Mouse (Mus musculus) midbrain, embryonic 13.5 days (tissue): ENCODE data around the gene Tcerg1l. TPM values are rescaled to one million over a fixed set of nuclear protein-coding genes. Genes with fewer than 3 reads are reported as not detected.
A peak's percentile ranks its signal among the peaks of the same experiment; 100 is the strongest.

Experiments used
- ATAC-seq: fragments of 200-750 bp; cut with Nextera tagmentation; 2 replicates; pipeline ENCODE4 v1.8.0; 2017; ENCODE audit warnings: mild to moderate bottlenecking, moderate TSS enrichment, moderate library complexity
- H3K27ac ChIP-seq: fragments of 300-500 bp; sonication (generic); 2 replicates; pipeline ENCODE4 v1.5.1; 2015; ENCODE audit warnings: inconsistent platforms, mild to moderate bottlenecking, moderate library complexity
- H3K27me3 ChIP-seq: fragments of 300-500 bp; sonication (generic); 2 replicates; pipeline ENCODE4 v1.6.1; 2015; ENCODE audit warnings: mild to moderate bottlenecking, inconsistent platforms
- H3K36me3 ChIP-seq: fragments of 300-500 bp; sonication (generic); 2 replicates; pipeline ENCODE4 v1.6.1; 2015; ENCODE audit warnings: mild to moderate bottlenecking, inconsistent platforms
- H3K4me1 ChIP-seq: fragments of 300-500 bp; sonication (generic); replicated peaks from 2 replicates; pipeline ENCODE4 v1.6.1; 2015; ENCODE audit warnings: inconsistent platforms
- H3K4me2 ChIP-seq: fragments of 300-500 bp; sonication (generic); replicated peaks from 2 replicates; pipeline ENCODE4 v1.6.1; 2015; ENCODE audit warnings: moderate library complexity, mild to moderate bottlenecking, inconsistent platforms
- H3K4me3 ChIP-seq: fragments of 300-500 bp; sonication (generic); replicated peaks from 2 replicates; pipeline ENCODE4 v1.5.1; 2015; ENCODE audit warnings: mild to moderate bottlenecking, inconsistent platforms
- H3K9ac ChIP-seq: fragments of 300-500 bp; sonication (generic); replicated peaks from 2 replicates; pipeline ENCODE4 v1.6.1; 2015; ENCODE audit warnings: mild to moderate bottlenecking, inconsistent platforms
- H3K9me3 ChIP-seq: fragments of 300-500 bp; sonication (generic); 2 replicates; pipeline ENCODE4 v1.6.1; 2016; ENCODE audit warnings: mild to moderate bottlenecking, inconsistent platforms
- WGBS: fragments of 180-500 bp; shearing (Covaris S2); methylation state at CpG from one replicate; pipeline ENCODE4 v1.1.7; 2015; 5-methylcytosine and 5-hydroxymethylcytosine counted together
- polyA plus RNA-seq: library from polyadenylated mRNA; unstranded; fragments of >200 nt; fragmentation: Nextera tagmentation; extraction: Ambion mirVana; gene quantifications from 2 replicates; pipeline ENCODE4 v1.2.1, GENCODE M21; 2015

Tcerg1l gene
- polyA plus RNA-seq, 1 experiment from 2014 or later = 11.4 TPM

GRCm38 (mm10) chr7:138396109-138396862 is 1.2 kb downstream of the Tcerg1l start:
- no peaks in the 10 kb centered on the region for H3K9me3 ChIP-seq
- H3K36me3 ChIP-seq = no peaks in the 10 kb centered on the region
- 39% methylated on average over 13 of the region's 13 CpGs for WGBS
- H3K4me2 ChIP-seq = peak overlapping the region; percentile 100
- H3K4me1 ChIP-seq = peaks cover 16% of the 10 kb centered on the region
- peaks cover 18% of the 10 kb centered on the region for H3K27me3 ChIP-seq
- H3K4me3 ChIP-seq = peak overlapping the region; percentile 75
- H3K27ac ChIP-seq = no peak overlapping the region
- H3K9ac ChIP-seq = peak overlapping the region; percentile 83
- ATAC-seq = no peak

- ATAC-seq = no peak
- WGBS = 89% methylated on average over 6 of the region's 6 CpGs
- Histone ChIP-seq H3K4me1 (no peaks in the 10 kb centered on the region), H3K27me3 (no peaks in the 10 kb centered on the region), H3K9me3 (no peaks in the 10 kb centered on the region), H3K36me3 (no peaks in the 10 kb centered on the region), H3K4me3 (no peak overlapping the region), H3K9ac (no peak overlapping the region), H3K4me2 (no peak overlapping the region), H3K27ac (no peak overlapping the region)
Measured at GRCm38 (mm10) chr7:138389941-138390340, 7.6 kb downstream of the Tcerg1l start.

GRCm38 (mm10) chr7:138389071-138389470 is 8.5 kb downstream of the Tcerg1l start:
- WGBS = 84% methylated on average over 3 of the region's 3 CpGs
- H3K27ac ChIP-seq = no peak overlapping the region
- ATAC-seq = no peak
- no peaks in the 10 kb centered on the region for H3K4me1 ChIP-seq
- H3K4me2 ChIP-seq = no peak overlapping the region
- no peak overlapping the region for H3K4me3 ChIP-seq
- no peaks in the 10 kb centered on the region for H3K36me3 ChIP-seq
- no peaks in the 10 kb centered on the region for H3K27me3 ChIP-seq
- no peaks in the 10 kb centered on the region for H3K9me3 ChIP-seq
- no peak overlapping the region for H3K9ac ChIP-seq

GRCm38 (mm10) chr7:138379221-138379620 is 18.3 kb downstream of the Tcerg1l start:
- no peaks in the 10 kb centered on the region for H3K9me3 ChIP-seq
- no peaks in the 10 kb centered on the region for H3K27me3 ChIP-seq
- no peak overlapping the region for H3K4me3 ChIP-seq
- 59% methylated on average over 3 of the region's 3 CpGs for WGBS
- no peak overlapping the region for H3K9ac ChIP-seq
- no peak for ATAC-seq
- no peak overlapping the region for H3K27ac ChIP-seq
- no peaks in the 10 kb centered on the region for H3K36me3 ChIP-seq
- peaks cover 7% of the 10 kb centered on the region; the same call in 1 of the 2 replicates for H3K4me1 ChIP-seq
- H3K4me2 ChIP-seq = no peak overlapping the region

- Histone ChIP-seq H3K9me3 (no peaks in the 10 kb centered on the region), H3K4me3 (no peak overlapping the region), H3K4me1 (peaks cover 7% of the 10 kb centered on the region; the same call in 1 of the 2 replicates), H3K4me2 (no peak overlapping the region), H3K9ac (no peak overlapping the region), H3K27ac (no peak overlapping the region), H3K36me3 (no peaks in the 10 kb centered on the region), H3K27me3 (no peaks in the 10 kb centered on the region)
- 95% methylated on average over 4 of the region's 4 CpGs for WGBS
- no peak for ATAC-seq
Measured at GRCm38 (mm10) chr7:138378546-138378945, 19.0 kb downstream of the Tcerg1l start.

- WGBS = 70% methylated on average over 7 of the region's 7 CpGs
- no peaks in the 10 kb centered on the region for H3K27me3 ChIP-seq
- H3K4me3 ChIP-seq = no peak overlapping the region
- no peaks in the 10 kb centered on the region for H3K36me3 ChIP-seq
- no peak overlapping the region for H3K9ac ChIP-seq
- no peaks in the 10 kb centered on the region for H3K9me3 ChIP-seq
- no peak for ATAC-seq
- H3K4me2 ChIP-seq = no peak overlapping the region
- peaks cover 7% of the 10 kb centered on the region; the same call in 1 of the 2 replicates for H3K4me1 ChIP-seq
- no peak overlapping the region for H3K27ac ChIP-seq
Measured at GRCm38 (mm10) chr7:138375573-138375972, 22.0 kb downstream of the Tcerg1l start.

GRCm38 (mm10) chr7:138374376-138374775 is 23.2 kb downstream of the Tcerg1l start:
- WGBS = 76% methylated on average over 7 of the region's 7 CpGs

GRCm38 (mm10) chr7:138373530-138373929 is 24.0 kb downstream of the Tcerg1l start:
- no peak overlapping the region for H3K4me2 ChIP-seq
- no peaks in the 10 kb centered on the region for H3K36me3 ChIP-seq
- no peaks in the 10 kb centered on the region for H3K9me3 ChIP-seq
- H3K9ac ChIP-seq = no peak overlapping the region
- H3K27me3 ChIP-seq = no peaks in the 10 kb centered on the region
- no peaks in the 10 kb centered on the region for H3K4me1 ChIP-seq
- no peak overlapping the region for H3K27ac ChIP-seq
- H3K4me3 ChIP-seq = no peak overlapping the region
- WGBS = 83% methylated on average over 5 of the region's 5 CpGs
- no peak for ATAC-seq

More at GRCm38 (mm10) chr7:138374376-138374775, 23.2 kb downstream of the Tcerg1l start:
- peaks cover 2% of the 10 kb centered on the region; the same call in 1 of the 2 replicates for H3K4me1 ChIP-seq
- H3K27ac ChIP-seq = no peak overlapping the region
- no peak overlapping the region for H3K4me2 ChIP-seq
- H3K27me3 ChIP-seq = no peaks in the 10 kb centered on the region
- H3K9ac ChIP-seq = no peak overlapping the region
- no peaks in the 10 kb centered on the region for H3K9me3 ChIP-seq
- H3K4me3 ChIP-seq = no peak overlapping the region
- no peak for ATAC-seq
- no peaks in the 10 kb centered on the region for H3K36me3 ChIP-seq

- H3K36me3 ChIP-seq = no peaks in the 10 kb centered on the region
- no peak overlapping the region for H3K9ac ChIP-seq
- no peak overlapping the region for H3K27ac ChIP-seq
- no peaks in the 10 kb centered on the region for H3K9me3 ChIP-seq
- ATAC-seq = no peak
- no peaks in the 10 kb centered on the region for H3K27me3 ChIP-seq
- 87% methylated on average over 7 of the region's 7 CpGs for WGBS
- H3K4me2 ChIP-seq = no peak overlapping the region
- H3K4me1 ChIP-seq = no peaks in the 10 kb centered on the region
- H3K4me3 ChIP-seq = no peak overlapping the region
Measured at GRCm38 (mm10) chr7:138367570-138367969, 30.0 kb downstream of the Tcerg1l start.

GRCm38 (mm10) chr7:138365519-138365918 is 32.0 kb downstream of the Tcerg1l start:
- no peak overlapping the region for H3K4me3 ChIP-seq
- no peaks in the 10 kb centered on the region for H3K36me3 ChIP-seq
- H3K27me3 ChIP-seq = no peaks in the 10 kb centered on the region
- ATAC-seq = no peak
- H3K27ac ChIP-seq = no peak overlapping the region
- 87% methylated on average over 8 of the region's 8 CpGs for WGBS
- H3K9me3 ChIP-seq = no peaks in the 10 kb centered on the region
- no peaks in the 10 kb centered on the region for H3K4me1 ChIP-seq
- no peak overlapping the region for H3K9ac ChIP-seq
- H3K4me2 ChIP-seq = no peak overlapping the region

- Histone ChIP-seq H3K27me3 (no peaks in the 10 kb centered on the region), H3K27ac (no peak overlapping the region), H3K9me3 (no peaks in the 10 kb centered on the region), H3K4me2 (no peak overlapping the region), H3K4me1 (0 out of 2 replicates have a peak, but pooled peaks cover 6% of the 10 kb centered on the region), H3K36me3 (no peaks in the 10 kb centered on the region), H3K9ac (no peak overlapping the region), H3K4me3 (no peak overlapping the region)
- 78% methylated on average over 8 of the region's 8 CpGs for WGBS
- ATAC-seq = no peak
Measured at GRCm38 (mm10) chr7:138357475-138357874, 40.1 kb downstream of the Tcerg1l start.

- no peak for ATAC-seq
- 65% methylated on average over 2 of the region's 2 CpGs for WGBS
- Histone ChIP-seq H3K9ac (no peak overlapping the region), H3K4me1 (0 out of 2 replicates have a peak, but pooled peaks cover 6% of the 10 kb centered on the region), H3K36me3 (no peaks in the 10 kb centered on the region), H3K4me2 (no peak overlapping the region), H3K9me3 (no peaks in the 10 kb centered on the region), H3K27me3 (no peaks in the 10 kb centered on the region), H3K27ac (no peak overlapping the region), H3K4me3 (no peak overlapping the region)
Measured at GRCm38 (mm10) chr7:138356655-138357449, 40.7 kb downstream of the Tcerg1l start.
